Mouse (Mus musculus): Measurements from ENCODE around the gene Slc24a2.

GRCm38 (mm10) chr4:87021542-87021941 is 208.7 kb downstream of the Slc24a2 start:
- no peak for TF ChIP-seq CTCF (IDR thresholded peaks at IDR 0.05; ENCODE audit: borderline replicate concordance, control insufficient read depth, extremely low read depth, insufficient read depth, low read length, poor library complexity)
- no peak for TF ChIP-seq POLR2A (IDR thresholded peaks at IDR 0.05; ENCODE audit: control insufficient read depth, extremely low read depth, insufficient read depth, low read length, poor library complexity)
